Comparison of ENCODE assay signal across 26 mouse cellular contexts in genomic region chr7:46831693-46832092, GRCm38 (mm10). TPM values are rescaled to one million over a fixed set of nuclear protein-coding genes. Genes with fewer than 3 reads are reported as not detected.
DNase-seq lines count a peak whose midpoint lies in the region; TF ChIP-seq lines count a peak whose summit lies in the region.
"Had no signal": no experiment of that assay in that cellular context is flagged by ENCODE, and none has a peak within 500 bp of the region (broad histone marks: within the 10 kb centered on the region; RNA-seq: fewer than 3 reads in every experiment).

No protein-coding gene starts in this region.

- no peaks in the 10 kb centered on the region for H3K79me2 ChIP-seq in liver, adult 2 months (ENCODE audit: control insufficient read depth, insufficient read depth, low read length)
- no peaks in the 10 kb centered on the region for H3K79me2 ChIP-seq in macrophage (ENCODE audit: inconsistent target)

- H3K27me3 ChIP-seq in heart, embryonic 10.5 days (ENCODE audit: insufficient read depth, poor library complexity, severe bottlenecking), result no peaks in the 10 kb centered on the region
- H3K27me3 ChIP-seq in liver, adult 2 months (ENCODE audit: control insufficient read depth, insufficient read depth, low read length), result no peaks in the 10 kb centered on the region
- H3K27me3 ChIP-seq: forebrain, embryonic 15.5 days; kidney, embryonic 15.5 days; limb, embryonic 15.5 days had no signal

- TF ChIP-seq CTCF in liver, adult 2 months (IDR thresholded peaks at IDR 0.05; ENCODE audit: low read depth, low read length), result no peak

- H3K36me3 ChIP-seq in heart, embryonic 10.5 days, result no peaks in the 10 kb centered on the region
- H3K36me3 ChIP-seq in liver, adult 2 months (ENCODE audit: control insufficient read depth, insufficient read depth, low read length), result no peaks in the 10 kb centered on the region
- H3K36me3 ChIP-seq in macrophage (ENCODE audit: inconsistent target), result no peaks in the 10 kb centered on the region
- H3K36me3 ChIP-seq: forebrain, embryonic 15.5 days; kidney, embryonic 15.5 days; limb, embryonic 15.5 days had no signal

- no peak overlapping the region for H3K9ac ChIP-seq in liver, adult 2 months (ENCODE audit: low read depth, low read length)
- H3K9ac ChIP-seq: forebrain, embryonic 15.5 days; kidney, embryonic 15.5 days; limb, embryonic 15.5 days had no signal

- H3K27ac ChIP-seq in heart, embryonic 10.5 days, result peak overlapping the region; percentile 74
- H3K27ac ChIP-seq in liver, adult 2 months (replicated peaks; ENCODE audit: insufficient read depth, low read depth, low read length), result peak overlapping the region; percentile 54
- peak overlapping the region; percentile 10; the same call in 1 of the 2 replicates for H3K27ac ChIP-seq in brown adipose tissue, adult 24 weeks (replicated peaks; ENCODE audit: low read depth, low read length)
- peak overlapping the region; percentile 88 for H3K27ac ChIP-seq in macrophage
- H3K27ac ChIP-seq: forebrain, embryonic 15.5 days; limb, embryonic 15.5 days had no signal

- no peak for DNase-seq in heart, embryonic 10.5 days (ENCODE audit: low spot score)
- no peak for DNase-seq in heart, postnatal 4 days
- DNase-seq in liver, adult 2 months (ENCODE audit: extremely low read depth, low read depth, low spot score), result no peak
- DNase-seq in liver, result no peak
- DNase-seq in right cerebral cortex, adult 2 months (ENCODE audit: low spot score in 2 of 2), result no peak
- DNase-seq in embryo, embryonic 10.5 days (ENCODE audit: low spot score), result no peak
- DNase-seq: adrenal gland, postnatal 14 days; cerebellum, adult 2 months; lung, postnatal 4 days; spleen, adult 18-20 months; thymus, postnatal 14 days had no signal

- no peak overlapping the region for H3K4me3 ChIP-seq in heart, embryonic 10.5 days
- H3K4me3 ChIP-seq in liver, adult 2 months (ENCODE audit: insufficient read depth, low read depth, low read length), result no peak overlapping the region
- no peak overlapping the region for H3K4me3 ChIP-seq in brown adipose tissue, adult 24 weeks (ENCODE audit: insufficient read depth, low read depth, low read length)
- H3K4me3 ChIP-seq in macrophage (ENCODE audit: inconsistent target), result no peak overlapping the region
- H3K4me3 ChIP-seq: erythroblast, embryonic 14.5 days; forebrain, embryonic 15.5 days; kidney, embryonic 15.5 days; limb, embryonic 15.5 days had no signal

- peaks cover 72% of the 10 kb centered on the region for H3K4me1 ChIP-seq in heart, embryonic 10.5 days
- H3K4me1 ChIP-seq in liver, adult 2 months (ENCODE audit: control insufficient read depth, insufficient read depth, low read length), result peaks cover 34% of the 10 kb centered on the region
- H3K4me1 ChIP-seq in brown adipose tissue, adult 24 weeks (ENCODE audit: control insufficient read depth, insufficient read depth, insufficient read length, low read length), result peaks cover 18% of the 10 kb centered on the region
- H3K4me1 ChIP-seq: limb, embryonic 15.5 days had no signal

- 66% methylated on average over 8 of the region's 8 CpGs for WGBS in heart, embryonic 10.5 days
- WGBS in liver, adult 2 months, result 77% methylated on average over 8 of the region's 8 CpGs
- WGBS in macrophage (ENCODE audit: missing documents), result 79% methylated on average over 8 of the region's 8 CpGs

- TF ChIP-seq POLR2A in liver, adult 2 months (IDR thresholded peaks at IDR 0.05; ENCODE audit: extremely low read depth, insufficient read depth, low read length), result no peak

- H3K9me3 ChIP-seq in heart, embryonic 10.5 days, result no peaks in the 10 kb centered on the region
- H3K9me3 ChIP-seq: forebrain, embryonic 15.5 days; kidney, embryonic 15.5 days; limb, embryonic 15.5 days had no signal

RNA-seq across cellular contexts. Expression of gene Ldha, which starts 9.6 kb away (rescaled TPM):
- polyA plus RNA-seq in heart, embryonic 10.5 days (2016; fragmentation: Nextera tagmentation; extraction: Ambion mirVana), result 4,161 and 4,393 TPM in 2 replicates
- total RNA-seq in heart, postnatal 4 days (2021), result 1,000 to 10,000 TPM; 1,136 TPM
- 442 and 520 TPM in 2 replicates for total RNA-seq in liver, adult 2 months (2014; rRNA removed)
- polyA plus RNA-seq in liver, adult 2 months (2012; rRNA removed), result 594 and 718 TPM in 2 replicates
- 1,796 and 2,267 TPM in 2 replicates for polyA plus RNA-seq in brown adipose tissue, adult 24 weeks (2012; ENCODE audit: insufficient read depth, insufficient read length, missing spikeins)
- 100 to 1,000 TPM in 4 of 26 experiments, 10 to 100 TPM in 22; 28.3 to 140 (median 69.6) TPM for total RNA-seq in macrophage (2018; cell fraction: chromatin; rRNA removed)
- total RNA-seq in macrophage (2018; cell fraction: cytosol; rRNA removed), result 100 to 1,000 TPM; 342 to 466 (median 395) TPM
- 100 to 1,000 TPM in 25 of 26 experiments, 10 to 100 TPM in 1; 83.2 to 291 (median 163) TPM for total RNA-seq in macrophage (2018; cell fraction: nucleus; rRNA removed)
- polyA plus RNA-seq in macrophage (2018), result 352 to 860 TPM (median 417 TPM) in 3 replicates

RNA-seq across cellular contexts. Expression of gene Ldhc, which starts 29.3 kb away (rescaled TPM):
- polyA plus RNA-seq in heart, embryonic 10.5 days (2016; fragmentation: Nextera tagmentation; extraction: Ambion mirVana), result 0.13 TPM in 1 of 2 replicates, not detected in the other
- not detected for total RNA-seq in heart, postnatal 4 days (2021)
- not detected in 2 replicates for total RNA-seq in liver, adult 2 months (2014; rRNA removed)
- polyA plus RNA-seq in liver, adult 2 months (2012; rRNA removed), result not detected in 2 replicates
- not detected in 2 replicates for polyA plus RNA-seq in brown adipose tissue, adult 24 weeks (2012; ENCODE audit: insufficient read depth, insufficient read length, missing spikeins)
- not detected for total RNA-seq in macrophage (2018; cell fraction: chromatin; rRNA removed)
- total RNA-seq in macrophage (2018; cell fraction: cytosol; rRNA removed), result not detected
- not detected for total RNA-seq in macrophage (2018; cell fraction: nucleus; rRNA removed)
- not detected in 3 replicates for polyA plus RNA-seq in macrophage (2018)
- total RNA-seq: adrenal gland, postnatal 14 days; layer of hippocampus, postnatal 25 days; left cerebral cortex, postnatal 25 days; midbrain, postnatal 0 days had no signal
- polyA plus RNA-seq: activated CD4-positive, CD25-positive, alpha-beta regulatory T cell, adult 4 months; cerebellum, adult 2 months; embryonic facial prominence, embryonic 11.5 days; forebrain, embryonic 15.5 days; hindbrain, embryonic 11.5 days; inflammation-experienced regulatory T-cells, adult 6 months; large intestine, adult 2 months; stomach, embryonic 16.5 days had no signal

RNA-seq across cellular contexts. Expression of gene Gtf2h1, which starts 35.8 kb away (rescaled TPM):
- 40.6 and 45.1 TPM in 2 replicates for polyA plus RNA-seq in heart, embryonic 10.5 days (2016; fragmentation: Nextera tagmentation; extraction: Ambion mirVana)
- 10 to 100 TPM; 22.9 to 23.8 TPM for total RNA-seq in heart, postnatal 4 days (2021)
- 30.9 and 33.2 TPM in 2 replicates for total RNA-seq in liver, adult 2 months (2014; rRNA removed)
- 6.3 and 6.7 TPM in 2 replicates for polyA plus RNA-seq in liver, adult 2 months (2012; rRNA removed)
- 17.6 and 24.3 TPM in 2 replicates for polyA plus RNA-seq in brown adipose tissue, adult 24 weeks (2012; ENCODE audit: insufficient read depth, insufficient read length, missing spikeins)
- 10 to 100 TPM; 33.1 to 80.2 (median 55.2) TPM for total RNA-seq in macrophage (2018; cell fraction: chromatin; rRNA removed)
- total RNA-seq in macrophage (2018; cell fraction: cytosol; rRNA removed), result 10 to 100 TPM; 42.8 to 68.4 (median 52.3) TPM
- total RNA-seq in macrophage (2018; cell fraction: nucleus; rRNA removed), result 10 to 100 TPM; 32.7 to 63.1 (median 45.6) TPM
- polyA plus RNA-seq in macrophage (2018), result 41.4 to 101 TPM (median 42.4 TPM) in 3 replicates

RNA-seq across cellular contexts. Expression of gene Hps5, which starts 35.8 kb away (rescaled TPM):
- polyA plus RNA-seq in heart, embryonic 10.5 days (2016; fragmentation: Nextera tagmentation; extraction: Ambion mirVana), result 13.9 and 14.5 TPM in 2 replicates
- total RNA-seq in heart, postnatal 4 days (2021), result 10 to 100 TPM; 12.2 to 12.8 TPM
- total RNA-seq in liver, adult 2 months (2014; rRNA removed), result 11.3 and 11.8 TPM in 2 replicates
- 7.3 and 9.0 TPM in 2 replicates for polyA plus RNA-seq in liver, adult 2 months (2012; rRNA removed)
- polyA plus RNA-seq in brown adipose tissue, adult 24 weeks (2012; ENCODE audit: insufficient read depth, insufficient read length, missing spikeins), result 11.9 and 13.5 TPM in 2 replicates
- total RNA-seq in macrophage (2018; cell fraction: chromatin; rRNA removed), result 100 to 1,000 TPM in 12 of 26 experiments, 10 to 100 TPM in 14; 23.0 to 137 (median 96.7) TPM
- 10 to 100 TPM; 15.7 to 33.8 (median 24.0) TPM for total RNA-seq in macrophage (2018; cell fraction: cytosol; rRNA removed)
- 10 to 100 TPM; 23.1 to 91.3 (median 62.5) TPM for total RNA-seq in macrophage (2018; cell fraction: nucleus; rRNA removed)
- 16.3 to 29.8 TPM (median 23.7 TPM) in 3 replicates for polyA plus RNA-seq in macrophage (2018)

Comparison
In these comparisons a context has a peak if more than half of its experiments do, and no peak if none do; other contexts are left out.
1. H3K27ac ChIP-seq: peak in every context shown above with its lines; median percentile 88 in macrophage; 74 in heart, embryonic 10.5 days; 54 in liver, adult 2 months; 10 in brown adipose tissue, adult 24 weeks.